Mouse (Mus musculus): ENCODE results near the gene Itm2c. TPM values are rescaled to one million over a fixed set of nuclear protein-coding genes. Genes with fewer than 3 reads are reported as not detected.

Itm2c gene
- polyA plus RNA-seq, 1 experiment from 2014 or later: 181 TPM

- H3K36me3 ChIP-seq: no peaks in the 10 kb centered on the region
- 66% methylated on average over 7 of the region's 7 CpGs for WGBS
- H3K27ac ChIP-seq: no peak overlapping the region
- H3K4me2 ChIP-seq: no peak overlapping the region
- peaks cover 6% of the 10 kb centered on the region; the same call in 1 of the 2 replicates for H3K4me1 ChIP-seq (replicated peaks)
- ATAC-seq (replicated peaks; ENCODE audit: insufficient number of reproducible peaks, insufficient read depth, low FRiP score, low read depth): no peak
- H3K9ac ChIP-seq: no peak overlapping the region
- no peak overlapping the region for H3K4me3 ChIP-seq
- no peaks in the 10 kb centered on the region for H3K9me3 ChIP-seq (replicated peaks)
- no peaks in the 10 kb centered on the region for H3K27me3 ChIP-seq
These were observed 28.2 kb downstream of the Itm2c start for GRCm38 (mm10) chr1:85922127-85922864.

GRCm38 (mm10) chr1:85922865-85923211, 28.8 kb downstream of the Itm2c start:
- H3K4me2 ChIP-seq: no peak overlapping the region
- 70% methylated on average over 5 of the region's 5 CpGs for WGBS

DNA sequence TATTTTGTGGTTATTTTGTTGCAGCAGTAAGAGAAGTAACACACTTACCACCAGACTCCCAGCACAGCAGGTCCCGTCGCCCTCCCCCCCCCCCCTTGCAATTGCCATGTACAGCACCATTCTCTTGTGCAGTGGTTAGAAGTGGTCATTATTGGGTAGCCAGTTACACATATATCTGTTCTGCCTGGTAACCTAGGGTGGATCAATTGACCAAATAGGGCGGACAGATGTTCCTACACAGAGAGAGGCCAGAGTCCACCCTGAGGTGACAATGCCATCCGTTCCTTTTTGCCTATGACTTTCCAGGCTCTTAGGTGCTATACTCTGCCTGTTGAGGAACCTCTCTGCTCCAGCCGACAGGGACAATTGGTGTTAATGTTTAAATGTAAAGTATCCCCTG, 31.1 kb downstream of the Itm2c start:
- H3K4me1 ChIP-seq (replicated peaks): peaks cover 15% of the 10 kb centered on the region
- H3K9ac ChIP-seq: no peak overlapping the region
- H3K27ac ChIP-seq: no peak overlapping the region
- no peaks in the 10 kb centered on the region for H3K36me3 ChIP-seq
- no peak for ATAC-seq (replicated peaks; ENCODE audit: insufficient number of reproducible peaks, insufficient read depth, low FRiP score, low read depth)
- 76% methylated on average over 5 of the region's 5 CpGs for WGBS
- no peak overlapping the region for H3K4me3 ChIP-seq
- H3K9me3 ChIP-seq (replicated peaks): no peaks in the 10 kb centered on the region
- no peak overlapping the region for H3K4me2 ChIP-seq
- H3K27me3 ChIP-seq: no peaks in the 10 kb centered on the region

More at GRCm38 (mm10) chr1:85922865-85923211, 28.8 kb downstream of the Itm2c start:
- peaks cover 9% of the 10 kb centered on the region for H3K4me1 ChIP-seq (replicated peaks)
- no peak overlapping the region for H3K4me3 ChIP-seq
- ATAC-seq (replicated peaks; ENCODE audit: insufficient number of reproducible peaks, insufficient read depth, low FRiP score, low read depth): no peak
- H3K27me3 ChIP-seq: no peaks in the 10 kb centered on the region
- no peaks in the 10 kb centered on the region for H3K9me3 ChIP-seq (replicated peaks)
- no peak overlapping the region for H3K27ac ChIP-seq
- H3K9ac ChIP-seq: no peak overlapping the region
- H3K36me3 ChIP-seq: no peaks in the 10 kb centered on the region

- Histone ChIP-seq H3K9me3 (replicated peaks) (no peaks in the 10 kb centered on the region), H3K27ac (no peak within 1 kb of the TSS; the same call in 1 of the 2 replicates), H3K27me3 (no peaks in the 10 kb centered on the region), H3K4me3 (no peak within 1 kb of the TSS), H3K4me1 (replicated peaks) (peaks cover 18% of the 10 kb centered on the region), H3K4me2 (no peak within 1 kb of the TSS), H3K9ac (no peak within 1 kb of the TSS), H3K36me3 (no peaks in the 10 kb centered on the region)
- peak; percentile 57; the same call in 1 of the 2 replicates for ATAC-seq (replicated peaks; ENCODE audit: insufficient number of reproducible peaks, insufficient read depth, low FRiP score, low read depth)
- WGBS: 53% methylated on average over 4 of the region's 4 CpGs
These were observed 34.1 kb downstream of the Itm2c start, which contains the start of gene 4933407L21Rik for GRCm38 (mm10) chr1:85928057-85928687. TSS of gene 4933407L21Rik (plus strand) at chr1:85928483.

DNA sequence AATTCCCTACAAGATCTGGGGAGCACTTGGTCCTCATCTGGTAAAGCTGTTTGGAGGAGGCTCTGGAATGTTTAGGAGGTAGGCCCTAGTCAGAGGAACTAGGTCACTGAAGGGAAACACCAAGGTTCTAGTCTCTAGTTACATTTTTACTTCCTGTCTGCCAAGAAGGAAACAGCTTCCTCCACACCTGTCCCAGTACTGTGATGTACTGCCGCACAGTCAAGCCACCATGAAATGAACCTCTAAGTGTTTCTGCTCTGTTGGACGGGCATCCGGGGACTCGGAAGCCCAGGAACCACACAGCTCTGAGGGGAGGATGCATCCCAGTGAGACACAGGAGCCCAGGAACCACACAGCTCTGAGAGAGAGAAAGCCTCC, 34.6 kb downstream of the Itm2c start:
- H3K27me3 ChIP-seq: no peaks in the 10 kb centered on the region
- no peak for ATAC-seq (replicated peaks; ENCODE audit: insufficient number of reproducible peaks, insufficient read depth, low FRiP score, low read depth)
- WGBS: 75% methylated on average over 4 of the region's 4 CpGs
- H3K9ac ChIP-seq: no peak overlapping the region
- peaks cover 23% of the 10 kb centered on the region for H3K4me1 ChIP-seq (replicated peaks)
- no peak overlapping the region for H3K27ac ChIP-seq
- H3K4me2 ChIP-seq: no peak overlapping the region
- no peaks in the 10 kb centered on the region for H3K9me3 ChIP-seq (replicated peaks)
- H3K36me3 ChIP-seq: no peaks in the 10 kb centered on the region
- H3K4me3 ChIP-seq: no peak overlapping the region

DNA sequence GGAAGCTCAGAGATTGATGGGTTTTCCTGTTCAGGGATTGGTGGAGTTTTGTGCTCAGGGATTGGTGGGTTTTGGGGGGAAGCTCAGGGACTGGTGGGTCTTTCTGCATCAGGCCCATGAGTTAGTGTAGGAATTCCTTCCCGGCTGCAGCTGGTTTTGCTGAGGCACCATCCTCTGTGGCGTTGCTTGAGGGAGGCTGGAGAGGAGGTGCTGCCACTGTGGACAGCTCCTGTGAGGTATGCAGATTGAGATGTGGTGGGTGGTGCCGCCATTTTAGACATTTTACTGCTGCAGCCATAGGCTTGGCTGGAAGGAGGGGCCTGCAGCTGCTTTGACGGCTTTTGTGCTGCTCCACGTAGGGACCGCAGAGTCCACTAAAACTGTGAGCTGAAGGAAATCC, 35.3 kb downstream of the Itm2c start:
- 77% methylated on average over 6 of the region's 6 CpGs for WGBS
- no peak for ATAC-seq (replicated peaks; ENCODE audit: insufficient number of reproducible peaks, insufficient read depth, low FRiP score, low read depth)
- H3K4me2 ChIP-seq: no peak overlapping the region
- no peak overlapping the region for H3K4me3 ChIP-seq
- H3K36me3 ChIP-seq: no peaks in the 10 kb centered on the region
- no peak overlapping the region for H3K9ac ChIP-seq
- no peaks in the 10 kb centered on the region for H3K9me3 ChIP-seq (replicated peaks)
- H3K4me1 ChIP-seq (replicated peaks): peaks cover 27% of the 10 kb centered on the region
- H3K27me3 ChIP-seq: no peaks in the 10 kb centered on the region
- no peak overlapping the region for H3K27ac ChIP-seq

DNA sequence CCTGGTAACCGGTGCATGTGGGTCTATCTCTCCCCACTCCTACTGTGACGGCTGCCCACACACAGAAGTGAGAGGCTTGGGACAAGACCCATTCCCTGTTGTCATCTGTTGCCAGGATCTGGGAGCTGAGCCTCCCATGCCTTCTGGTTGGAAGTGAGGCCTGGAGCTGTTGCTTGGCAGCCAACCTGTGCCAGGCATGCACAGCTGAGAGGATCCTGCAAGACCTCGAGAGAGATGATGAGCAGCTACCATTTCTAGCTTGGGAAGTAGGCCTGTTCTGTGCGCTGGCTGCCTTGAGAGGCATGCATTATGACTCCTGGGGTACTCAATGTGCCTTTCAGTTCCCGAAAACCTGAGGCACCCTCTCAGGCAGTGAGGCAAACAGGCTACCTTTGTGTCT, 37.1 kb downstream of the Itm2c start:
- Histone ChIP-seq H3K4me1 (replicated peaks) (peaks cover 27% of the 10 kb centered on the region), H3K4me2 (no peak overlapping the region), H3K27me3 (no peaks in the 10 kb centered on the region), H3K9ac (no peak overlapping the region), H3K36me3 (no peaks in the 10 kb centered on the region), H3K27ac (no peak overlapping the region), H3K9me3 (replicated peaks) (no peaks in the 10 kb centered on the region), H3K4me3 (no peak overlapping the region)
- WGBS: 81% methylated on average over 5 of the region's 5 CpGs
- no peak for ATAC-seq (replicated peaks; ENCODE audit: insufficient number of reproducible peaks, insufficient read depth, low FRiP score, low read depth)

- 26% methylated on average over 7 of the region's 7 CpGs for WGBS
- Histone ChIP-seq H3K4me2 (peak overlapping the region; percentile 34), H3K4me3 (no peak overlapping the region), H3K4me1 (replicated peaks) (peaks cover 17% of the 10 kb centered on the region), H3K9ac (no peak overlapping the region), H3K27me3 (no peaks in the 10 kb centered on the region), H3K27ac (peak overlapping the region; percentile 29; the same call in 1 of the 2 replicates), H3K9me3 (replicated peaks) (no peaks in the 10 kb centered on the region), H3K36me3 (no peaks in the 10 kb centered on the region)
- no peak for ATAC-seq (replicated peaks; ENCODE audit: insufficient number of reproducible peaks, insufficient read depth, low FRiP score, low read depth)
These were observed 39.1 kb downstream of the Itm2c start for GRCm38 (mm10) chr1:85933226-85933625.

DNA sequence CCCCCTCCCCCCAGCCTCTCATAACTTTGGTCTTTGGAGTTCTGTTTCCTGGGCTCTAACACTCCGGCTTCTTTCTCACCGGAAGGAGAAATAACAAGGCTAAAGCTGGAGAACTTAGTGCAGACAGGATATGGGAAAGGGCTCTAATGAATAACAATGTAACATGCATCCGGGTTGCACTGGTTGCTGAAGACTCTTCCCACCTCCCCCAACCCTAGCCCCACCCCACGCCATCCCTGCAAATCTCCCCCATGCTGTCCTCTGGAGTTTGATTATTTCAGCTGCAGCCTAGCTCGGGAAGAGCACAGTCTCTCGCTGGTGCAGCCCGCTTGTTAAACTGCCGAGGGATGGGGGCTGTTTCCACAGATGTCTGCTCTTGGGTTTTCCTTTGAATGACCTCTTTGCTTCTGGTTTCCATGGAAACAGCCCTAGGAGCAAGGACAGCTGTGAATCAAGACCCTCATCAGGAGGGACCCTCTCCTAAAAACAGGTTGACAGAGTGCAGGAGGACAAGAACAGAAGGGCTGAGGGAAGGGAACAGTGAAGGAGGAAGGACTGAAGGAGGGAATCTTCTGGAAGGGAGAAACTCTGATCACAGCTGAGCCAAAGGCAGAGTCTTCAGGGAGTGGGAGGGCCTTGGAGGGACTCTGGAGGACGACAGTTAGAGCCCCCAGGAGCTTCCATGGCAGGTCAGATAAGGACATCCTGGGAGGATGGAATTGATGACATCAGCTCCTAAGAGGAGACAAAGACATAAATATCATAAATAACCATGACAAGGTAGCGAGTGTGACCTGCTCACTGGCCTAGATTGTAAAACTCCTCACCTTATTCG, 39.8 kb downstream of the Itm2c start:
- 15% methylated on average over 11 of the region's 11 CpGs for WGBS
- Histone ChIP-seq H3K4me1 (replicated peaks) (peaks cover 15% of the 10 kb centered on the region), H3K27ac (peak overlapping the region; percentile 29; the same call in 1 of the 2 replicates), H3K27me3 (no peaks in the 10 kb centered on the region), H3K36me3 (no peaks in the 10 kb centered on the region), H3K4me3 (no peak overlapping the region), H3K9ac (no peak overlapping the region), H3K4me2 (peak overlapping the region; percentile 34), H3K9me3 (replicated peaks) (no peaks in the 10 kb centered on the region)
- 0 out of 2 replicates have a peak, but pooled peaks have one; percentile 11 for ATAC-seq (replicated peaks; ENCODE audit: insufficient number of reproducible peaks, insufficient read depth, low FRiP score, low read depth)

DNA sequence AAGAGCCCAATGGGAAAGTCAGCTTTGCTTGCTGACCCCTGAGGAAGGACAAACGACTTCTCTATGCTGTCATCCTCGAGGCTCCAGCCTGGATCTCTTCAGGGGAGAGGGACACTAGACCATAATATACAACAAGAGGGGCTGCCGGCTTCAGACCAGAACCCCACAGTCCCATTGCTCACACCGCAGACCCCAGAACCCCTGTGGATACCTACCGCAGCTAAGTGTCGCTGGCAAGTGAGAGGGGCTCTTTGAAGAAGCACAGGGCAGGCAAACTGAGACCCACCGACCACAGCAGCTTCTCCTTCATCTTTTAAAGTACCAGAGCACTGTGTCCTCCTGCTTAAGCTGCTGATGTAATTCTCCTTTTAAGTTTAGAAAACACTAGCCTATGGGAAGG, 40.5 kb downstream of the Itm2c start:
- ATAC-seq (replicated peaks; ENCODE audit: insufficient number of reproducible peaks, insufficient read depth, low FRiP score, low read depth): no peak
- 39% methylated on average over 7 of the region's 7 CpGs for WGBS
- no peak overlapping the region for H3K27ac ChIP-seq
- H3K27me3 ChIP-seq: no peaks in the 10 kb centered on the region
- H3K9me3 ChIP-seq (replicated peaks): no peaks in the 10 kb centered on the region
- H3K4me3 ChIP-seq: no peak overlapping the region
- H3K4me1 ChIP-seq (replicated peaks): peaks cover 15% of the 10 kb centered on the region
- no peak overlapping the region for H3K9ac ChIP-seq
- no peak overlapping the region for H3K4me2 ChIP-seq
- no peaks in the 10 kb centered on the region for H3K36me3 ChIP-seq

DNA sequence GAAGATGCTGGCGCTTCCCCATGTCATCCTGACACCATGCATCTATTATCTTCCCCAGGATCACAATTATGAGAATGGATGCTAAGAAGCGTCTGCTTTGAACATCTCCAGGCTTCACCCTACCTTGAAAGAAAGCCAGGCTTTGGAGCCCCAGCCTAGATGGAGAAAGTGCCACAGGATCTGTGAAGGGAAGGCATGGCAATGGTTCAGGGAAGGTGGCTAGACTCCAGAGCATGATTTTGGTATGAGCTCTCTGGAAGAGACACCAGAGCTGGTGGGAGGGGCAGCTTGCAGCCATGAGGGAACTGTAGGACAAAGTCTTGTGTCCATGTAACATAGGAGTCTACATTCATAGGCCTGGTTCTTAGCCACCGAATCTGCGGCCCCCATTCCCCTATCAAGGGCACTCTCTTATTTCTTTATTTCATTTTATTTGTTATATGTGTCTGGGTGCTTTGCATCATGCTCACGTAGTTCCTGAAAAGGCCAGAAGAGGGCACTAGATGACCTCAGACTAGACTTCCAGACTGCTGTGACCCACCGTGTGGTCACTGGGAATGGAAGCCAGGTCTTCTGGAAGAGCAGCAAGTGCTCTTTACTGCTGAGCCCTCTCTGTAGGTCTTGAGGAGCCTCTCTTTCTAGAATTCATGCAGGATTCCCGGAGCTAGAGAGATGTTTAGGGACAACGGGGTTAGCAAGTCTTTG, 41.2 kb downstream of the Itm2c start:
- Histone ChIP-seq H3K27me3 (no peaks in the 10 kb centered on the region), H3K4me3 (no peak overlapping the region), H3K4me1 (replicated peaks) (peaks cover 15% of the 10 kb centered on the region), H3K27ac (no peak overlapping the region), H3K4me2 (no peak overlapping the region), H3K9me3 (replicated peaks) (no peaks in the 10 kb centered on the region), H3K9ac (no peak overlapping the region), H3K36me3 (no peaks in the 10 kb centered on the region)
- ATAC-seq (replicated peaks; ENCODE audit: insufficient number of reproducible peaks, insufficient read depth, low FRiP score, low read depth): no peak
- 50% methylated on average over 8 of the region's 8 CpGs for WGBS

Data from heart, embryonic 15.5 days (tissue).